Mouse (Mus musculus) Muller cell, postnatal 12 days (primary cell): Measurements from ENCODE around the gene Adamts18.

ENCODE experiments used
- DNase-seq: peaks from one replicate; pipeline ENCODE4 v3.0.0-alpha.2; 2015; ENCODE audit errors: inconsistent ontology term

The Adamts18 gene

DNA sequence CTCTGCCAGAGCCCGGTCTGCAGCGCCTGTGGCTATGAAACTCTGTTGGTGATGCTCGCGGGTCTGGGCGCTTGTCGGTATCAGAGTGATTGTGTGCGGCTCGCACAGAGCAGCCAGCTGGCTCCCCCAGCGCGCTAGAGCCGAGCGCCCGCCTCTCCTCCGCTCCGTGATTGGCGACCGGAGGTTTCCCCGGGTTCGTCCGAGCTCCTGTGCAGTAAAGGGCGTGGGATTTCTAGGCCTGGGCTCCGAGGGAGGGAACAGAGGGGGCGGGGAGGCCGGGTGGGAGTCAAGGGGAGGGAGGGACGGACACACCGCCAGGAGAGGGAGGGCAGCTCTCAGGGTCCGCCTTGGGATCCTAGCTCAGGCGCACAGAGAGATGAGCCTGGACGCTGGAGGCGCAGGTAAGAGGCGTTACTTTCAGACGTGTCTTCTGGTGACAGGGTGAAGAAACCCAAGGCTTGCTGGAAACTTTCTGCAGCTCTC is at the start of gene Adamts18:
Gene Adamts18 (minus strand): TSS at position 86 of the 483 bp plus-strand sequence.
- DNase-seq: peak; percentile 68

GRCm38 (mm10) chr8:113896446-113896845 is 47.9 kb upstream of the Adamts18 start:
- DNase-seq: peak; percentile 63

- peak; percentile 45 for DNase-seq
Measured at GRCm38 (mm10) chr8:113891376-113891775, 42.8 kb upstream of the Adamts18 start.

DNA sequence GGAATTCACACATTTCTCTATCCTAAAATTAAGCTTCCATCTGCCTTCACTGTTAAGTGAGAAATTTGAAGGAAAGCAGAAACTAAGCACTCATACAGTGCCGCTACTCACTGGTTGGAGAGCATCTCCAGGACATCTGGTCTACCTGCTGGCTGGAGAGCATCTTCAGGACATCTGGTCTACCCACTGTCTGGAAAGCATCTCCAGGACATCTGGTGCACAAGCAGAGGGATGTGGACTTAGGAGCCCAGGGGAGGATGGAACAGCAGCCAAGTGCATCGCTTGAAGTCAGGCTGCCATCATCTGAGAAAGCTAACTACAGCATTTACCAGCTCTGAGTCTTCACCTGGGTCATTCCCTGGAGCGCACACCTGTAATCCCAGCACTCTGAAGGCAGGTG is 38.0 kb upstream of the Adamts18 start:
- no peak for DNase-seq

- no peak for DNase-seq
Measured at GRCm38 (mm10) chr8:113885101-113885500, 36.6 kb upstream of the Adamts18 start.

- peak; percentile 21 for DNase-seq
Measured at GRCm38 (mm10) chr8:113883994-113884393, 35.5 kb upstream of the Adamts18 start.

- no peak for DNase-seq
Measured at GRCm38 (mm10) chr8:113882558-113882957, 34.0 kb upstream of the Adamts18 start.

DNA sequence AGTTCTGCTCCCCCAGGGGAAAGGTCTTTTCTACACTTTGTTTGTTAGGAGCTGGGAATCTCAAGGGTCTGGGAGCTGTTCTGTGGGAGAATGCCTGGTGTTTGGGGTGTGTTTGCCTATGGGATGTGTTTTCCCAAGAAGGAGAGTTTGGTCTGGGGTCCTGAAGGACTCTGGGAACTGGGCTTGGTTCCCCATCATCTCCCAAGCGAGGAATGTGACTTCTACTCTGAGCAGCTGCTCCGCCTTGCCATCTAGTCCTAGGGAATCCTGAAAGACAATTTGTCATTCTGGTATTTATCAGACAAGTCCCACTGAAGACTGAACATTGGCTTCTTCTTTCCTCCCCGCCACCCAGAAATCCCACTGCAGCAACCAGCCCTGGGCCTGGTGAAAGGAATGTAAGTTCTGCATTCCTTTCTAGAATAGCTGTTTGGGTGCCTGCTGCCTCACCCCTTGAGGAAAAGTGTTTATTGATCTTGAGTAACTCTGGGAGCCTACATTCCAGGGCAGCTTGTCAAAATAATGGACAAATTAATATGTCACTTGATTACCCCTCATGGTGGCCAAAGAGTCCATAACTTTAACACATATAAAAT is 30.0 kb upstream of the Adamts18 start:
- DNase-seq: peak; percentile 75

DNA sequence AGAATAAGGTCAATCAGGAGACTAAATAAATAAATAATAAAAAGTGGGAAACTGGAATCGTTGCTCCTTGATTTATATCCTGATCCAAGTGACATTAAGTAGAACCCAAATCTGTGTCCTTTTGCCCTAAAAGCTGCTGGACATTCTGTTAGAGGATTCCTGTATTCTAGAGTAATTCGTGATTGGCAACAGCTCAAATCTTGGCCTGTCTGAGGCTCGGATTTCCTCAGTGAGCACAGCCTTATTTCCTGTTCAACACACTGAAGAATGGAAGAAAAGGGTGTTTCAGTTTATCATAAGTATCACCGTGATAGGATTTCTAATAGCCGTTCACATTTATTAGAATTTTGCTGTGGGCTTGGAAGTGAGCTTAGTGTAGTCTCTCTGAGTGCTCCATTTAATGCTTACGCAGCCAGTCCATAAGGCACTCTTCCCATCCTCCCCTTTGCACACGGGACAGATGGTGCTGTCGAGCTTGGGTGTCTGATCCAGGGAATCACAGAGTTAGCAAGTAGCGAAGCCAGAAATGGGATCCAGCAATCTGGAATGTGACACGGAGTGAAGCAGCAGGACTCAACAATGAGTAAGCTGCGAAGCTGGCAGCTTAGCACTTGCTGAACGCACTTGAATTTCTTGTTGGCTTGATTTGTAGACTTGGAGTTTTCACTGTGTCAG is 25.0 kb upstream of the Adamts18 start:
- peak; percentile 59 for DNase-seq

GRCm38 (mm10) chr8:113872436-113872835 is 23.9 kb upstream of the Adamts18 start:
- no peak for DNase-seq

DNA sequence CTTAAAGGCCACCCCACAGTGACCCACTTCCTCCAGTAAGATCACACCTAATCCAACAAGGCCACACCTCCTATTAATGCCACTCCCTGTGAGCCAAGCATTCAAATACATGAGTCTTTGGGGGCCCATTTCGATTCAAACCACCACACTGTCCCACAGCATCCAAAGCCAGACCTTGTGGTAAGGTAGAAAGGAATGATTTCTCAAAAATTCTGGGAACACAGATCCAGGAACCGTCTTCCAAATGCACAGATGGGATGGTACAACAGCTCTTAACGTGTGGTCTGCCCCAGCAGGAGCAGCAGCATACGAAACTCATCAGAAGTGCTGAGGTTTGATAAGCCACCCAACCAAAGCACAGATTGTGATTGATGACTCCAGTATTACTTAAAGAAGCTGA is 18.0 kb upstream of the Adamts18 start:
- no peak for DNase-seq

DNA sequence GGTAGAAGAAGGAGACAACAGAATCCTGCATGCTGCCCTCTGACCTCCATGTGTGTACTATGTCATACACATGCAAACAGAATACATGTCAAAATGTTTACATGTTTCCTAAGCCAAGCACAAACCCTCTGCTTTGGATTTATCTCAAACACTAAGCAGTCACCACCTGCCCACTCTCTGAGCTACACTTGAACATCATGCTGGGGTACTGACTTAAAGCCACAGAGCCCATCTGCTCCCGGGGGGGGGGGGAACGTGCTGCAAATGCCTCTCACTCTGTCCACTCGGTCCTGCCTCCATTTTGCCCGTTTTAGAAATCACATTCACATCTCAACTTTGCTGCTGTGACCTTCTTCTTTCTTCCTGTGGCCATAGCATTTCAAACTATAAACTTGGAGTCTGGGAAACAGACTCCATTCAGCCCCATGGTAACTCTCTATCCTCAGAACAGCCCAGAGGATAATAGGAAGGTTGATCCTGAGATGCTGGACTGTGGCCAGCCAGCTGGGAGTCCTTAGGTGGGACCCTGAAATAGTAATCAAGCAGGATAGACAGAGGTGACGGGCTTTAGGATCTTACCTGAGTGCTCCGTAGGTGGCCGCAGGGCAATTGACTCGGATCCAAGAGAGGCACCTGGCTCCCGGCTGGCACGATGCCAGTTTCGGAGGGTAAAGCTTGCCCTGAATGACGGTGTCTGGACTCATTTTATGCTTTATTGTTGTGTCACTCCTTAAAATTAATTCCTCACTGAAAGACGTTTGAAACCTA is 17.0 kb upstream of the Adamts18 start:
- no peak for DNase-seq

DNA sequence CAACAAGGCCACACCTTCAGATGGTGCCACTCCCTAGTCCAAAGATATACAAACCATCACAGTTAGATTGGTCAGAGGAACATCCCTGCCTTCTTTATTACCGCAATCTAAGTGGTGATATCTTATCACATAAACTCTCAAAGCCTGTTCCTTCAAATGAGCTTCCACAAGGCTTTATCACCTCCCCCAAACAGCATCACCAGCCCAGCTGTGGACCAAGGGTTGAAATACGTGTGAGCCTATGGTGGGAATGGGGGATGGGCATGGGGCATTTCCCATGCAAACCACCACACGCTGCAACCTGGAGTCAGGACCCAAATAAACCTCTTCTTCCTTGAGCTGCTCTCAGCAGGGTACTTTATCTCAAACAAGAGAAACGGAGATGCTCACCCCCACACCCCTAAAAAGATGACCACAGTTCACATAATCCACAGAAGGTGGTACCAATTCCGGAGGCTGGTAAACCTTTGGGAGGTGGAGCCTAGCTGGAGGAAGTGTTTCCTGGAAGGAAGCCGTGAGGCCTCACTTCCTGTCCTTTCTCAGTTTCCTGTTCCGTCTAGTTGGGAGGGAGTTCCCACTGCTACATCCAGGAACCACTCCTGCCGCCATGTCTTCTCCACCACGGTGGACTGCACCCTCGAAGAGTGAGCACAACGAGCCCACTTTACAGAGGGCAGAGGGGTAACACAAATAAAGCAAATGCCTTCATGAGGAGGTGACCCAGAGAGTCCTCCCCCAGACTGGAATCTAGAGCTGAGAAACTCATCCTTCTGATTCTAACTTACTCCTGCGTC is 11.5 kb upstream of the Adamts18 start:
- DNase-seq: no peak

- DNase-seq: no peak
Measured at GRCm38 (mm10) chr8:113858801-113859200, 10.3 kb upstream of the Adamts18 start.

GRCm38 (mm10) chr8:113854622-113855293 is 6.2 kb upstream of the Adamts18 start:
- no peak for DNase-seq

DNA sequence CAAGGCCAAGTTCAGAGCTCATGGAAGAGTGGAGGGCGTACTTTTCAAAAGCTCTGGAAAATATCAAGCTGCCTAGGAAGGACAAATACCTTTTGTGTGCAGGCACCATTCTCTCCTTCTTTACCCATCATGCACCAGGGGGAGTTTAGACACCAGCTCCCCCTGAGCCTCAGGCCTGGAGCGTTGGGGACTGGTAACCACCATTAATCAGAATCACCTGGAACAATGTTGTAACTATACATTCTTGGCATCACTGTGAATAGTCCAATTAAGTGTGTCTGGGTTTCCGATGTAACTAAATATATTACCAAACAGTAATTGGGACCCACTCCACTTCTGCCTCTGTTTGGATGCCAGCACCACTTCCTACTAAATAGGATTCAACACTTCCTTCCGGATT is 5.2 kb upstream of the Adamts18 start:
- no peak for DNase-seq

DNA sequence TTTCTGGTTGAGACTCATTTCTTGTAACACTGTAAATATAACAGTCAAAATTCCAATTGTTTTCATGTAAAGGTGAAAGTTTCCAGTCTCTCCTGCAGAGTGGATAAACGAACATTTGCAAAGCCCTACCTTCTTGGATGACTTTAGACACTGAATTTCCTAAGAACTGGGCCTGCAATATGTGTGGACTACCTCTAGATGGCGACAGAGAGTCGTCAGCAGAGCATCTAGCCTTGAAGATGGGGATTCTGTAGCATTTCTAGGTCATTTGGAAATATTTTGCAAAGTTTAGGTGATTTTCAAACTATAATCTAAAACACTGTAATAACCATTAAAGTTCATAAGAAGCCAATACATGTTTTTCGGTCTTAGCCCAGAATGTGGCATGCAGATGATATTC is 3.1 kb upstream of the Adamts18 start:
- no peak for DNase-seq

- DNase-seq: no peak
Measured at GRCm38 (mm10) chr8:113848081-113848652, 371 bp downstream of the Adamts18 start.

GRCm38 (mm10) chr8:113847606-113848080 is 895 bp downstream of the Adamts18 start:
- no peak for DNase-seq

DNA sequence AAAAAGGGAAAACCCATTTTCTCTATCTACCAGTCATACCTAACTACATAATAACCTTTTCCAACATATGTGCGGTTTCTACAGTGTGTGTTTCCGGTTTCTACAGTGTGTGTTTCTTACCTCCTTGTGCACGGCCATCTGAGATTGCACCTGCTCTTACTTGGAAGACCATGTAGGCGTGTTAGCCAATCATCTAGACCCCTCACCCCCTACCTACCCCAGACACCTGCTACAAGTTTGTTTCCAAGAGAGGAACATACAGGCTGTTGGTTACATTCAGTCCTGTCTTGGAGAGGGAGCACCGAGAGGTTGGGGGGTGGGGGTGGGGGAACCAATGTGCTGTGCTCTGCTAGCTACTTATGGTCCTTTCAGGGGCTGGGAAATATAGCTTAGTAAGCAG is 1.9 kb downstream of the Adamts18 start:
- DNase-seq: no peak

DNA sequence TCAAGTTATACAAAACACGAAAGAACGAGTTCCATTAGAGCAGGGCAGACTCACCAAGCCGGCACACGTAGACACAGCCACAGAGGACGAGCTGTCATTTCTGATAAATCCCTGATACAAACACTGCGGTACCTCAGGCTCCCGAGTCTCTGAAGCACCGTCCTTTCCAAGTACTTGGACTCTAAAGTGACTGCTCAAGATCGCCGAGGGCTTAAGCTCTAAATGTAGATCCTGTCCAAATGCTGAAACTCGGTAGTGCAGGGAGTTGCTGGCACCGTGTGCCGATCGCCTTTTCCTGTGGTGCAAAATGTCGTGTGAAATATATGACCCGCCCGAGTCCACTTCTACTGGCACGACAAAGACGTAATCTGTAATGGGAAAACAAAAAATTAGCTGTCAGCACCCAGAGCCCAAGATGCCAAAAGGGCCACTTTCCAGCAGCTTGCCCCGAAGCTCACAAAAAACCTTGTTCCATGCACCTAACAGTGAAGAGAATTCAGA is 3.7 kb downstream of the Adamts18 start:
- DNase-seq: peak; percentile 51
